Mouse (Mus musculus): ENCODE measurements around the gene Lix1. TPM values are rescaled to one million over a fixed set of nuclear protein-coding genes. Genes with fewer than 3 reads are reported as not detected.

Gene Lix1
- 10 to 100 TPM; 64.0 to 72.6 TPM for total RNA-seq (2021)

DNA sequence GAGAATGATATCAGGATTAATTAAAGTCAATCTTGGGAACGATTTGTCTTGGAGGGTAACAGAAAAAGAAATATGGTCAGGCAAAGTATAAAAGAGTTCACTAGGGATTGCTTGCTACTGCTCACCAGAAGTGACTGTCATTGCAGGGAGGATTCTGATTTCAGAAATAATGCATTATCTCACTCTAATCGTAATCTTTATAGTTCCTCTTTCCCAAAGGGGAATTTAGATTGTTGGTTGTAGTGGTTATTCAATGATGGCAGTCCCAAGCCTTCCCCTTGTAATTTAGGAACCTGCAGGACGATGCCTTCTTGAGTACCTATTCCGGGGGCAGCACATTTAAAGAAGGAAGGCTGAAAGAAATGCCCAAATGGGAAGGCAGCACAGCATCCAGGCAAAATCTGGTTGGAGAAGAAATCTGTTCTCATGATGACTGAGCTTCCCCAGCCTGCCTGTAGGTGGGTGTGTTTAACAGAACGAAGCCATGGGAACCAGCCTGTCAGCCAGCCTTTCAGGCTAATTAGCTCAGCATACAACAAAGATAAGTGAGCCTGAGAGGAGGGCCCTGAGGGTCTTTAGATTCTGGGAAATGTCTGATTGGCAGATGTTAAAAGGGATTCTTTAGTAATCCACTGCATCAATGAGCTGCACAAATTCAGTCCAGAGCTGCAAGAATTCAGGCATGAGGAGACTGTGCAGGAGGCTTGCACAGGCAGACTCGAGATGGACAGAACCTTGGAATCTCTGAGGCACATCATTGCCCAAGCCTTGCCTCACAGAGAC, at the start of gene Lix1:
Gene Lix1 (plus strand): TSS at position 451 of the 783 bp plus-strand sequence.
- intact Hi-C loops (cut with DNase I), result loop anchor here (5.0 kb wide), 1 partner anchor 425 kb away; the partner anchor contains the start of gene Spaca6
- peak; percentile 71 to 78 for DNase-seq (ENCODE audit: low spot score in 2 of 2)

GRCm38 (mm10) chr17:17373550-17373917, 28.9 kb upstream of the Lix1 start:
- intact Hi-C loops (cut with DNase I), result loop anchor here (5.0 kb wide), 1 partner anchor 371 kb away; no protein-coding TSS in a partner anchor
- no peak for DNase-seq (ENCODE audit: low spot score in 2 of 2)

DNA sequence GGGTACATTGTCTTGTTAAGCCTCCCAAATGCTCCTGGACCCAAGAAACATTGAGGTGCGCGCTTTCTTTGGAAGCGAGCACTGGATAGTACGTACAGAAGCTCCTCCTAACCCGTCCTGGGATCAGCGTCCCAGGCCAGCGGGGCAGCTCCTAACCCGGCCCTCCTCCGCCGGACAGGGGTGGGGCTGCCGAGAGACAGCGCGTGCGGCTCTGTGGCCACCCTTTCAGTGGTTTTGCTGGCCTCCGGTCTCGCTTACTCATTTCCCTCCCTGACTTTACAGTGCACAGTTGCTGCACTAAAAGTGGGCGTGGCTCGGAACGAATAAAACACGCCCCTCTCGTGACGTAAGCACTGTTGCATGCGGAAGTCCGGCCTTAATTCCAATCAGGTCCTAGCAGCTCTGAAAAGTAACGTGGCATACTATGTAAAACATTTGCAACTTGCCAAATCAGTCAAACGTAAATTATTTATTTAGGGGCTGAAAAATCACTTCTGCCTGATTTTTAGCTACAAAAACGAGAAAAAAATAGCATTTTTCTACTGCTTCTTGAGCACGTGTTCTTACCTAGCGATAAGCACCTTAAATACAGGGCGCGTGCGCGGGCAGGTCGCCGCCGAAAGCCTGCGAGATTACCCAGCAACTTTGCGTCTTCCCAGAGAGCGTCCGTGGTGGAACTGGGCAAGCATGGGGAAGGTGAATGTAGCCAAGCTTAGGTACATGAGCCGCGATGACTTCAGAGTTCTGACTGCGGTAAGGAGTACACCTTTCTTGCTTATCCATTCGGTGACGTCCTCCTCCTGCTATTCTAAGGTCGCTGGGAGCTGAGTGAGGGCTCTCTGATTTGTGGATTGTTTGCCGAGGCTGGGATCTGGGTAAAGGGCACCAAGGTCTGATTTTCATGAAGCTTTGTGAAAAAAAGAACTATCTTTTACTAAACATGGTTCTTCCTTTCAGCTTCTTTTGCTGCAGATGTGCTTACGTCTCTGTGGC, 28.3 kb upstream of the Lix1 start, which contains the start of gene Riok2:
Gene Riok2 (plus strand): TSS at position 392 of the 993 bp plus-strand sequence.
- intact Hi-C loops (cut with DNase I), result loop anchor here (5.0 kb wide), 1 partner anchor 372 kb away; no protein-coding TSS in a partner anchor
- DNase-seq (ENCODE audit: low spot score in 2 of 2), result peak; percentile 80 to 90

GRCm38 (mm10) chr17:17375581-17375980, 26.9 kb upstream of the Lix1 start:
- intact Hi-C loops (cut with DNase I), result no loop called here

GRCm38 (mm10) chr17:17383703-17384102, 18.8 kb upstream of the Lix1 start:
- DNase-seq (ENCODE audit: low spot score in 2 of 2), result no peak
- intact Hi-C loops (cut with DNase I), result no loop called here

More at GRCm38 (mm10) chr17:17375581-17375980, 26.9 kb upstream of the Lix1 start:
- DNase-seq (ENCODE audit: low spot score in 2 of 2), result no peak

- no peak for DNase-seq (ENCODE audit: low spot score in 2 of 2)
- intact Hi-C loops (cut with DNase I), result no loop called here
Observed at GRCm38 (mm10) chr17:17384502-17384901, 18.0 kb upstream of the Lix1 start.

DNA sequence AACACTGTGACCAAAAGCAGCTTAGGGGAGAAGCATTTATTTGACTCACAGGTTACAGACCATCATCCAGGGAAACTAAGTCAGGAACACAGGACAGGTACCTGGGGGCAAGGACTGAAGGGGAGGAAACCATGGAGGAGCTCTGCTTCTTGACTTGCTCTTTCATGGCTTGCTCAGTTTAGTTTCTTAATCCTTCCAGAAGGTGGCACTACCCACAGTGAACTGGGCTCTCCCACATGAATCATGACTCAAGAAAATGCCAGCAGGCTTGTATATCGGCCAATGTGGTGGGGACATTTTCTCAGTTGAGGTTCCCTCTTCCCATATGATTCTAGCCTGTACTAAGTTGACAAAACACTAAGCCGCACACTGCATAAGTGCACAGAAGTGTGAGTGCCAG, 16.4 kb upstream of the Lix1 start:
- no peak for DNase-seq (ENCODE audit: low spot score in 2 of 2)
- intact Hi-C loops (cut with DNase I), result no loop called here

DNA sequence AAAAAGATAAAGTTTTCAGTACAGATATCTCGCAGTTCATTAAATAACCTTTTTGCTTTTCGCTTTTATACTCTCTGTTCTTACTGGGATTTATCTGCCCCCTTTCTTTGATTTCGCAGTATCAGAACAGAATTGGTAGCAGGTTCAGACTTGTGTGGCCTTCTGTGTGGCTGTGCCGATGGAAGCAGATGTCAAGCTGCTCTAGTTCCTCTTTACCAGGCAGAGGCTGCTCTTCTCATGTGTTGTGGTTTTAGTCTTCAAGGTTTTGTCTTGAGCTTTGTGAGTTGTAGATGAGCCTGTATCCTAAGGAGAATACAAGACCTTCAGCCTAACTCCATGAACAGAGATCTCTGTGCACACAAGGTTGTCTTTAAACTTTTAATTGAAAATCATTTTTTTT, 10.6 kb upstream of the Lix1 start:
- intact Hi-C loops (cut with DNase I), result loop anchor here (5.0 to 10.0 kb wide), 3 partner anchors 173 to 355 kb away; partner anchors contain the start of gene Lnpep
- DNase-seq (ENCODE audit: low spot score in 2 of 2), result no peak

GRCm38 (mm10) chr17:17392863-17393262, 9.6 kb upstream of the Lix1 start:
- peak in 1 of 2 experiments; percentile 7 for DNase-seq (ENCODE audit: low spot score in 2 of 2)
- intact Hi-C loops (cut with DNase I), result loop anchor here (5.0 to 10.0 kb wide), 3 partner anchors 172 to 354 kb away; partner anchors contain the start of gene Lnpep

DNA sequence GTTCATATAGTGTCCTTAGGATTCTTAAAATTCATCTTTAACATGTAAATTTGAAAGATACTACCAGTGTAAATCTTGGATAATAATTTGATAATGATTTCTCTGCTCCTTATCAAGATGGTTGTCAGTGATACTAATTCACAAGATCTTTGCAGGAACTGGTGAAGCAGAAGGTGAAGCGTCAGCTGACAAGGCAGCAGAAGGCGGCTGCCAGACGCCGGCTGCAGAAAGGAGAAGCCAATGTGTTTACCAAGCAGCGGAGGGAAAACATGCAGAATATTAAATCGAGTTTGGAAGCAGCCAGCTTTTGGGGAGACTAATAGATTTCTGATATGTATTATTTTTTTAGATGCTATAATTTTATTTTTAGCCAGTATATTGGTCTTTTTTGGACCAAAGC, 9.2 kb upstream of the Lix1 start:
- intact Hi-C loops (cut with DNase I), result loop anchor here (5.0 to 10.0 kb wide), 3 partner anchors 172 to 354 kb away; partner anchors contain the start of gene Lnpep
- no peak for DNase-seq (ENCODE audit: low spot score in 2 of 2)

DNA sequence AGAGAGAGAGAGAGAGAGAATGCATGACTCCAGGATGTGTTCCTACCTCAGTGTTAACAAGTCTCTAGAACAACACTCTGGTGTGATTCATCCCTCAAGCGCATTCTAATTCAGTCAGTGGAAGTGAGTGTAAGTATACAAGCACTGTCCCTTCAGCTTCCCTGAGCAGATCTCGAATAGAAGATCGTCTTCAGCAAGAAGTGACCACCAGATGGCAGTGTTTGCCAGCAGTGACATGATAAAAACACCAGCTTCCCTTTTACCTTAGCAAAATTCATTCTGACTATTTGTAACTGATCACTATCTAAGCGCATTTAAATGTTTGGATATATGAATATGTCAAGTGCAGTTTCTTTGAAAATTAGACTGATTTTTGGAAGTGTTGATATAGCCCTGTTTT, 8.1 kb upstream of the Lix1 start:
- intact Hi-C loops (cut with DNase I), result loop anchor here (2.0 to 10.0 kb wide), 4 partner anchors 170 to 353 kb away; partner anchors contain the start of gene Lnpep
- DNase-seq (ENCODE audit: low spot score in 2 of 2), result peak; percentile 70 to 84

DNA sequence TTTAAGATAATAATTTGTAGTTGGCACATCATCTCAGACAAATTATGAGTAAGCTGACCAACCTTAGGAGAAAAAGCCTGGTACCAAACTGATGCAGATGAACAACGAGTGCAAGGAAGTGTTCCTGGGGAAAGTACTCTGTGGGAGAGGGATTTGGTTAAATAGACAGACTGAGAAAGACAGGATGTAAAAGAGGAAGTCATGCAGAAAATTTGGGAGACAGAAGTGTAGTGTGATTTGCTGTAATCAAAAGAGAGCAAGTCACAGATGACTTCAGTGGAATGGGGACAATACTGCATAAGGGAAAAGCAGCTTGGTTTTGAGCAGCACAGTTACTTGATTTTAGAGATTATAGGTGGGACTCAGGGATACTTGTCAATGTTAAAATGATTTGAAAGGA, 5.6 kb upstream of the Lix1 start:
- intact Hi-C loops (cut with DNase I), result loop anchor here (10.0 kb wide), 1 partner anchor 168 kb away; no protein-coding TSS in a partner anchor
- DNase-seq (ENCODE audit: low spot score in 2 of 2), result no peak

GRCm38 (mm10) chr17:17398664-17399063, 3.8 kb upstream of the Lix1 start:
- no peak for DNase-seq (ENCODE audit: low spot score in 2 of 2)
- intact Hi-C loops (cut with DNase I), result loop anchor here (10.0 kb wide), 1 partner anchor 166 kb away; no protein-coding TSS in a partner anchor

GRCm38 (mm10) chr17:17403038-17403437, 566 bp downstream of the Lix1 start:
- no peak for DNase-seq (ENCODE audit: low spot score in 2 of 2)
- intact Hi-C loops (cut with DNase I), result loop anchor here (5.0 kb wide), 1 partner anchor 424 kb away; the partner anchor contains the start of gene Spaca6

- intact Hi-C loops (cut with DNase I), result loop anchor here (5.0 kb wide), 1 partner anchor 424 kb away; the partner anchor contains the start of gene Spaca6
- no peak for DNase-seq (ENCODE audit: low spot score in 2 of 2)
Observed at GRCm38 (mm10) chr17:17403578-17404112, 1.2 kb downstream of the Lix1 start.

GRCm38 (mm10) chr17:17404811-17405544, 2.5 kb downstream of the Lix1 start:
- no peak for DNase-seq (ENCODE audit: low spot score in 2 of 2)
- intact Hi-C loops (cut with DNase I), result loop anchor here (5.0 kb wide), 1 partner anchor 422 kb away; the partner anchor contains the start of gene Spaca6

- DNase-seq (ENCODE audit: low spot score in 2 of 2), result no peak
- intact Hi-C loops (cut with DNase I), result no loop called here
Observed at GRCm38 (mm10) chr17:17405606-17406005, 3.1 kb downstream of the Lix1 start.

- intact Hi-C loops (cut with DNase I), result no loop called here
- DNase-seq (ENCODE audit: low spot score in 2 of 2), result no peak
Observed at GRCm38 (mm10) chr17:17408137-17408536, 5.7 kb downstream of the Lix1 start.
